Mouse (Mus musculus): Measurements from ENCODE around the gene Pdcd4. TPM values are rescaled to one million over a fixed set of nuclear protein-coding genes. Genes with fewer than 3 reads are reported as not detected.
A peak's percentile ranks its signal among the peaks of the same experiment; 100 is the strongest.
"Not testable (repeated sequence)": the region's sequence is repeated elsewhere in the genome, so short reads cannot be mapped to it uniquely, and the experiment has no call there.

Pdcd4 gene
- polyA plus RNA-seq, 1 experiment: 30.8 TPM

DNA sequence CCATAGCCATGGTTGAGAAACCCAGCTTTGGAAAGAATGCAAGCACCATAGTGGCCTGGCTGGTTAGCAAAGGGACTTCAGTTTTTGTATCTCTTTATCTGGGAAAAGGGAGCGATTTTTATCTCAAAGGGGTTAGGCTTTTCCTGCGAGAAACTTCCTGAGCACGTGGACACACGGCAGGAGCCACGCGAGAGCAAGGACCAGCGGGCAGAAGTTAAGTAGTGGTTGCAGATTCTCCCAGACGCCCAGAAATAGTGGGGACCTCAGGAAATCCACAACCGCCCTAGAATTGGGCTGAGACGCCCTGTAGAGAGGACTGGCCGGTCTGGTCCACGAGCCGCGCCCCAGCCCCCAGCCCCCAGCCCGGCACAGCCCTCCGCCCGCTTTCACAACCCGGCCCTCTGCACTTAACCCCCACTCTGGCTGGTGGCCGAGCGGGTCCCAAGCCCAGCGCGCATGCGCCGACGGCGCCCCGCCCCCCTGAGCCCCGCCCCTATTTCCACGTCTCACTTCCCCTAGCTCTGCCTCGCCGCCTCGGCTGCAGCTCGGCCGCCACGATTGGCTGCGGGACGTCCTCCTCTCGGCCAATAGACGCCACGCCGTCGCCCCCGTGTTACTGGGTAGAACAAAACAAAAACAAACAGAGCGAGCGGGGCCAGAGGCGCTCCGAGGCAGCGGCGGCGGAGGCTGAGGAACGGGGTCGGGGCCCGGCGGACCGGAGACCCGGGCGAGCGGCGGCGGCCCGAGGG lies 10.9 kb downstream of the Pdcd4 start:
- peak; percentile 99 for DNase-seq (ENCODE audit: low read depth)
- TF ChIP-seq CTCF (IDR thresholded peaks at IDR 0.05; ENCODE audit: borderline replicate concordance, extremely low read depth, insufficient read depth, insufficient read length): no peak
- TF ChIP-seq POLR2A (IDR thresholded peaks at IDR 0.05; ENCODE audit: borderline replicate concordance, extremely low read depth, insufficient read depth, insufficient read length, poor library complexity, severe bottlenecking): peak; percentile 73

DNA sequence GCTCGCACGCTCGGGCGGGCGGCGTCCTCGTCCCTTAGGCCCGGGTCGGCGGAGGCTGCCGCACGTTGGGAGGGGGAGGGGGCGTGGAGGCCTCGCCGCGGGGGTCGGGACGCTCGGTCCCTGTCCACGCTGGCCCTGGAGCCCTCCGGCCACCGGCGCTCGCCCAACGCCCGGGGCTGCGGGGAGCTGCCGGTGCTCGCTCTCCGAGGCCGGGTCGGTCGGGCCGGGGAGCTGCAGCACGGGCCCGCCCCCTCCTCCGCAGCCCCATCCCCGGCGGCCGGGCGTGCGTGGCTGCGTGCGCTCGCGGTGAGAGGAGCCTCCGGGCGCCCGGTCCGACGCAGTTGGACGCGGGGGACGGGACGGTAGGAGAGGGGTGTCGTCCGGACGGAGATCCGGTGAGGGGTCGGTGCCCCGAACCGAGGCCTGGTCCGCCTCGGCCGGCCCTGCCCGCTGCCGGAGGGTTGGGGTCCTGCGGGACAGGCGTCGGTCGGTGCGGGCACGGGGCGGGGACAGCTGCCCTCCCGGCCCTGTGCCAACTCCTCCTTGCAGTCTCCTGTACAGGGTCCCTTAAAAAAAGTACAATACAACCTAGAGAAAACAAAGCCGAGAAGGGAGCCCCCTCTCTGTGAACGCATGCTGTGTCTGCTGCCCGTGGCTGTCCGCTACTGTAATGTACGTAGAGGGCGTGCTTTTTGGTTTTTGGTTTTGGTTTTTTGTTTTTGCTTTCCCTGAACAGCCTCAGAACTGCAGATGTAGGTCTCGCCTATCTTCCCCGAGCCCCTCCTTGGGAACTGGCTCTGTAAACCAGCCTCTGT lies 11.7 kb downstream of the Pdcd4 start:
- peak; percentile 81 for DNase-seq (ENCODE audit: low read depth)

DNA sequence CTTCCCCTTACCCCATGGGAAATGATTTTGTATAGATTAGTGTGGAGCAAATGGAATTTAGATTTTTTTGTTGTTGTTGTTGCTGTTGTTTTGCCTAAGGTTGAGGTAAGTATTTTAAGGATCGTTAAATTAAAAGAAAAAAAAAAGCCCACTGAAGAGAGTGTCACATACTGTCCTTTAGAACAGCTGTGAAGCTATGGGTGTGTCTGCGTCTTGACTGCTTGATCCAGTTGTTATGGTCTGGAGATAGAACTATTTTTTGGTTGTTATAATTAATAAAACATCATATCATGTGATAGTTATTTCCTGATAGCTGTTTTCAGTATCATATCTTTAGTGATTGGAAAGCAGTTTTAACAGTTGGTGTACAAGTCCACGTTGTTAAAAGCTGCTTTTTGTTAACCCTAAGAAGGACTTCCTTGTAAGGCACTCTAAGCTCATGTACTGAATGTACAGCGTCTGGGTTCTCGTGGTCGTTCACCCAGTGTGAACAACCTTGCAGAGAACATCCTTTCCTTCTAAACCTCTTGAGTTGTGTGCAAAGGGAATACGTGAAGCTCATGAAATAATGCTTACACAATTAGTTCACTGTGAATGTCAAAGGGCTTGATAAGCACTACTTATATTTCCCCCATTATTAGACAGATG lies 12.9 kb downstream of the Pdcd4 start:
- DNase-seq (ENCODE audit: low read depth): no peak
- TF ChIP-seq POLR2A (IDR thresholded peaks at IDR 0.05; ENCODE audit: borderline replicate concordance, extremely low read depth, insufficient read depth, insufficient read length, poor library complexity, severe bottlenecking): no peak
- TF ChIP-seq CTCF (IDR thresholded peaks at IDR 0.05; ENCODE audit: borderline replicate concordance, extremely low read depth, insufficient read depth, insufficient read length): no peak

More for the DNA sequence above, 11.7 kb downstream of the Pdcd4 start:
- TF ChIP-seq CTCF (IDR thresholded peaks at IDR 0.05; ENCODE audit: borderline replicate concordance, extremely low read depth, insufficient read depth, insufficient read length) (peak; percentile 29; the same call in 1 of the 2 replicates), POLR2A (IDR thresholded peaks at IDR 0.05; ENCODE audit: borderline replicate concordance, extremely low read depth, insufficient read depth, insufficient read length, poor library complexity, severe bottlenecking) (no peak)

DNA sequence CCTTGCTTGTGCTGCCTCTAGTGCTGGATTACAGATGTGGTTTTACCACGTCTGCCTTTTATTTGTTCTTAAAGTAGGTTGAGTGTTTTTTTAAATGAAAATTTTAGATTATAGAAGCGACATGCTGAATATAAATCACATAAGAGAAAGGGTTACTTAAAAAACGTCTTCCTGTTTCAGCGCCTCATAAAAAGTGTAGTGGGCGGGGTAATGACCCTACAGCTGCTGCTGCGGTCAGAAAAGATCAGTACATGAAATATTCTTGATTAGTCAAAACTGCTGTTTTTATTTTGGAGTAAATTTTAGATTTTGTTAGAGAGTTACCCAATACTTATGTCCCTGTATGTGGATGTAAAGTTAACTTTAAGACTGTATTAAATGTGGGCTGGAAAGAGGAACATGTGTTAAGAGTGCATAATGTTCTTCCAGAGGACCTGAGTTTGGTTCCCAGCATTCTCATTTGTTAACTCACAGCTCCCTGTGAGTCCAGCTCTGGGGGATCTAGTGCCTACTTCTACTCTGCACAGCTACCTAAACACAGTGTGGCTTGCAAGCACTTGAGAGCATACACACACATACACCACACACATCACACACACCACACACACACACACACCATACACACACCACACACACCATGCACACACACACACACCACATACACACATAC lies 14.1 kb downstream of the Pdcd4 start:
- DNase-seq (ENCODE audit: low read depth): no peak
- TF ChIP-seq CTCF (IDR thresholded peaks at IDR 0.05; ENCODE audit: borderline replicate concordance, extremely low read depth, insufficient read depth, insufficient read length) (no peak), POLR2A (IDR thresholded peaks at IDR 0.05; ENCODE audit: borderline replicate concordance, extremely low read depth, insufficient read depth, insufficient read length, poor library complexity, severe bottlenecking) (no peak)

DNA sequence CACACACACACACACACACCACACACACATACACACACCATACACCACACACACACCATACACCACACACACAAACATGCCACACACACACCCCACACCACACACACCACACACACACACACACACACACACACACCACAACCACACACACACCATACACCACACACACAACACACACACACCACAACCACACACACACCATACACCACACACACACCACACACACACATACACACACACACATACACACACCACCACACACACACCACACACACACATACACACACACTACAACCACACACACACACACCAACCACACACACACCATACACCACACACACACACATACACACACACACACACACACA lies 14.7 kb downstream of the Pdcd4 start:
- DNase-seq (ENCODE audit: low read depth): not testable (repeated sequence)

DNA sequence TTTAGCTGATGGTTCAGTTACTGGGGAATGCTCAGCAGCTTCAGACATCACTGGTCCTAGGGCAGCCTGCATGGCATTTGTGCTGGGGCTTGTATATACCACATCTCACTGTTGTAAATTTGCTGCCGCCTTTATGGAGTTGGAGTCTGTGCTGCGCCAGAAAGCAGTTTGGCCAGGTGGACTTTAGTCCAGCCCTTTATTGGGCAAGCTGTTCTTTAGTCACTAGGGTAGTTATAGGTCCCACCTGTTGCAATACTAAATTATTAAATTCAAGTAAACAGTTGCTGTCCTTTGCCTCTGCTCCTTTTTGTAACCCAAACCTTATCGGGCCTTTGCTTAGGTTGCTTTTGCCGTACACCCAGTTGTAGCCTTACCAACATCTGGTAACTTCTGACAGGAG lies 22.9 kb downstream of the Pdcd4 start:
- no peak for DNase-seq (ENCODE audit: low read depth)
- no peak for TF ChIP-seq POLR2A (IDR thresholded peaks at IDR 0.05; ENCODE audit: borderline replicate concordance, extremely low read depth, insufficient read depth, insufficient read length, poor library complexity, severe bottlenecking)
- no peak for TF ChIP-seq CTCF (IDR thresholded peaks at IDR 0.05; ENCODE audit: borderline replicate concordance, extremely low read depth, insufficient read depth, insufficient read length)

DNA sequence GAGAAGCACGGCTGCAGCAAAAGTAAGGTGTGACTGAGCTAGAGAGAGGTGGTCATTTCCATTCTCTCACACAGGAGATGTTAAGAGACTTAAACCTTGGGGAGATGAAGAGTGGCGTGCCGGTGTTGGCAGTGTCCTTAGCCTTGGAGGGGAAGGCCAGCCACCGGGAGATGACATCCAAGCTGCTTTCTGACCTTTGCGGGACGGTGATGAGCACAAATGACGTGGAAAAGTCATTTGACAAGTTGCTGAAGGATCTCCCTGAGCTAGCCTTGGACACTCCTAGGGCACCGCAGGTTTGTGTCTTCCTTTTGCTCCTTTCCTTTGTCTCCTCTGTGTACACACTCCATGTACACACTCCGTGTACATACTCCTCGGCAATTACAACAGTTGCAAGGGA lies 27.5 kb downstream of the Pdcd4 start:
- no peak for DNase-seq (ENCODE audit: low read depth)
- TF ChIP-seq CTCF (IDR thresholded peaks at IDR 0.05; ENCODE audit: borderline replicate concordance, extremely low read depth, insufficient read depth, insufficient read length) (no peak), POLR2A (IDR thresholded peaks at IDR 0.05; ENCODE audit: borderline replicate concordance, extremely low read depth, insufficient read depth, insufficient read length, poor library complexity, severe bottlenecking) (no peak)

DNA sequence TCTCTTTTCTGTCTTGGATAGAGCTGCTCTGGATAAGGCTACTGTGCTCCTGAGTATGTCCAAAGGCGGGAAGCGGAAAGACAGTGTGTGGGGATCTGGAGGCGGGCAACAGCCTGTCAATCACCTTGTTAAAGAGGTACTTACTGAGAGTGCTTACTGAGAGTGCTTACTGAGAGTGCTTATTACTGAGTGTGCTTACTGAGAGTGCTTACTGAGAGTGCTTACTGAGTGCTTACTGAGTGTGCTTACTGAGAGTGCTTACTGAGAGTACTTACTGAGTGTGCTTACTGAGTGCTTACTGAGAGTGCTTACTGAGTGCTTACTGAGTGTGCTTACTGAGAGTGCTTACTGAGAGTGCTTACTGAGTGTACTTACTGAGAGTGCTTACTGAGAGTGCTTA lies 30.0 kb downstream of the Pdcd4 start:
- DNase-seq (ENCODE audit: low read depth): peak; percentile 13

DNA sequence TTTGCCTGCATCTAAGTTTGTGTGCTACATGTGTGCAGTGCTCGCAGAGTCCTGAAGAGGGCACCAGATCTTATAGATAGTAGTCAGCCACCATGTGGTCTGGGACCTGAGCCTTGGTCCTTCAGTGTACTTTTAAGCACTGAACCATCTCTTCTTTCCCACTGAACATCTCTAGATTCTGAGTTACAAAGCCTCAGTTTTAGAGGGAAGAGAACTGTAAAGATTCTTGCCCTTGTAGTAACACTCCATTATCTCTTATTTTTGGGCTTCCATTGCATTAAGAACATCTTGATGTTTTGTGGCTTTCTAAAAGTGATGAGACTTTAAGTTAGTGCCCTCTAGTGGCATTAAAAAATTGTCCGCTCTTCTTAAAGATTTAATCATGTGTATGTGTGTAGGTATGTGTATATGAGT lies 33.3 kb downstream of the Pdcd4 start:
- TF ChIP-seq CTCF (IDR thresholded peaks at IDR 0.05; ENCODE audit: borderline replicate concordance, extremely low read depth, insufficient read depth, insufficient read length): peak; percentile 39; the same call in 1 of the 2 replicates
- TF ChIP-seq POLR2A (IDR thresholded peaks at IDR 0.05; ENCODE audit: borderline replicate concordance, extremely low read depth, insufficient read depth, insufficient read length, poor library complexity, severe bottlenecking): no peak
- peak; percentile 70 for DNase-seq (ENCODE audit: low read depth)

DNA sequence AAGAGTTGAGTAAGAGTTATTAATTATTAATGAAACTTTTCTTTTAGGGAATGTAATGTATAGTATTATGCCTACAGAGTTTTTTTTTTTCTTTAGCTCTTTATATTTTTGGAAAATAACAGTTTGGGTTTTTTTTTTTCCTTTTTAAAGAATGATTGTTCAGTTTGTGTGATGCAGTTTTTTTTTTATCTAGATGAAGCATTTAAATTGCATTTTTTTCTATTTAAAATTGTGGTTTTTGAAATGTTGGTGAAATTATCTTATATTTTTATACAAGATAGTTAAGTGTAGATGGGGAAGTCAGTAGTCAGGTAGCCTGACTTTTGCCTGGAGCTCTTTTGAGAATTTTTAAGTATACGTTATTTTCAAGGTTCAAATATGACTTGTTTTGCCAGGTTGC lies 34.7 kb downstream of the Pdcd4 start:
- no peak for DNase-seq (ENCODE audit: low read depth)

DNA sequence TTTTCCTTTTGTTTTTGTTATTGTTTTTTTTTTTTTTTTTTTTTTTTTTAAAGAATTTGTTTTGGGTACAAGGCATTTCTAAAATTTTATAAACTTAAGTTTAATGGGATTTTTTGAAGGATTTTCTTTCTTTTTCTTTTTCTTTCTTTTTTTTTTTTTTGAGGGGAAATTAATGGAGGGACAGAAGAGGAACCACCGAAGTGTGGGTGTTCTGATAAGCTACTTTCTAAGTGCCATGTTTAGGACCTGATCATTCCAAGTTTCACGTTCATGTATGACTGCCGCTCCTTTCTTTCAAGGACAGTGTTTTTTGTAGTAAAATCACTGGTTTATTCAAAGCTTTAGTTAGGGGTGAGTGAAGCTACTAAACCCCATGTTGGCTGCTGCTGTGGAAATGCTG lies 37.2 kb downstream of the Pdcd4 start:
- TF ChIP-seq POLR2A (IDR thresholded peaks at IDR 0.05; ENCODE audit: borderline replicate concordance, extremely low read depth, insufficient read depth, insufficient read length, poor library complexity, severe bottlenecking) (no peak), CTCF (IDR thresholded peaks at IDR 0.05; ENCODE audit: borderline replicate concordance, extremely low read depth, insufficient read depth, insufficient read length) (no peak)
- no peak for DNase-seq (ENCODE audit: low read depth)

More for the DNA sequence above, 34.7 kb downstream of the Pdcd4 start:
- no peak for TF ChIP-seq CTCF (IDR thresholded peaks at IDR 0.05; ENCODE audit: borderline replicate concordance, extremely low read depth, insufficient read depth, insufficient read length)
- TF ChIP-seq POLR2A (IDR thresholded peaks at IDR 0.05; ENCODE audit: borderline replicate concordance, extremely low read depth, insufficient read depth, insufficient read length, poor library complexity, severe bottlenecking): no peak

All from brain, embryonic 14.5 days (tissue).